8 mouse cellular contexts compared by ENCODE assay signal in genomic region chr11:102780271-102780985, GRCm38 (mm10). TPM values are rescaled to one million over a fixed set of nuclear protein-coding genes. Genes with fewer than 3 reads are reported as not detected.
A peak's percentile ranks its signal among the peaks of the same experiment; 100 is the strongest.
DNase-seq lines count a peak whose midpoint lies in the region; ATAC-seq lines count a peak whose summit lies in the region.
"Had no signal": no experiment of that assay in that cellular context is flagged by ENCODE, and none has a peak within 500 bp of the region (broad histone marks: within the 10 kb centered on the region; RNA-seq: fewer than 3 reads in every experiment).

No protein-coding gene starts in this region.

- no peaks in the 10 kb centered on the region for H3K27me3 ChIP-seq in midbrain, embryonic 15.5 days (replicated peaks)
- H3K27me3 ChIP-seq in midbrain, embryonic 16.5 days (ENCODE audit: control insufficient read depth, insufficient read depth, low read depth, low read length), result no peaks in the 10 kb centered on the region
- H3K27me3 ChIP-seq: embryonic facial prominence, embryonic 15.5 days had no signal

- DNase-seq in heart, adult 8-10 months (ENCODE audit: low spot score), result peak; percentile 77
- DNase-seq in kidney, postnatal 10 days, result peak; percentile 66
- no peak for DNase-seq in right cerebral cortex, postnatal 14 days
- no peak for DNase-seq in left cerebral cortex, adult 18-20 months (ENCODE audit: low spot score in 2 of 2)
- no peak for DNase-seq in ovary, postnatal 36 days (ENCODE audit: low spot score)

- peaks cover 12% of the 10 kb centered on the region; the same call in 1 of the 2 replicates for H3K36me3 ChIP-seq in midbrain, embryonic 15.5 days (replicated peaks)
- peaks cover 12% of the 10 kb centered on the region for H3K36me3 ChIP-seq in midbrain, embryonic 16.5 days (ENCODE audit: control insufficient read depth, insufficient read depth, low read length)

- 0 out of 2 replicates have a peak overlapping the region, but pooled peaks have one; percentile 4 for H3K9ac ChIP-seq in midbrain, embryonic 15.5 days
- no peak overlapping the region for H3K9ac ChIP-seq in midbrain, embryonic 16.5 days (ENCODE audit: low read depth, low read length)
- H3K9ac ChIP-seq: embryonic facial prominence, embryonic 15.5 days had no signal

- no peak overlapping the region for H3K27ac ChIP-seq in midbrain, embryonic 15.5 days
- H3K27ac ChIP-seq in midbrain, embryonic 16.5 days (ENCODE audit: low read length), result no peak overlapping the region
- H3K27ac ChIP-seq: embryonic facial prominence, embryonic 15.5 days had no signal

- no peak for ATAC-seq in midbrain, embryonic 15.5 days (replicated peaks)
- no peak for ATAC-seq in midbrain, embryonic 16.5 days

- no peaks in the 10 kb centered on the region for H3K9me3 ChIP-seq in midbrain, embryonic 15.5 days
- no peaks in the 10 kb centered on the region for H3K9me3 ChIP-seq in midbrain, embryonic 16.5 days (replicated peaks; ENCODE audit: control insufficient read depth, low read length, poor library complexity, severe bottlenecking)
- H3K9me3 ChIP-seq: embryonic facial prominence, embryonic 15.5 days had no signal

- H3K4me2 ChIP-seq in midbrain, embryonic 15.5 days, result no peak overlapping the region
- no peak overlapping the region for H3K4me2 ChIP-seq in midbrain, embryonic 16.5 days (ENCODE audit: low read length)
- H3K4me2 ChIP-seq: embryonic facial prominence, embryonic 15.5 days had no signal

- no peak overlapping the region for H3K4me3 ChIP-seq in midbrain, embryonic 15.5 days
- no peak overlapping the region for H3K4me3 ChIP-seq in midbrain, embryonic 16.5 days (ENCODE audit: low read depth, low read length)
- H3K4me3 ChIP-seq: embryonic facial prominence, embryonic 15.5 days had no signal

- H3K4me1 ChIP-seq in midbrain, embryonic 15.5 days, result peaks cover 18% of the 10 kb centered on the region
- peaks cover 13% of the 10 kb centered on the region for H3K4me1 ChIP-seq in midbrain, embryonic 16.5 days (ENCODE audit: control insufficient read depth, insufficient read depth, low read length)

- 51% methylated on average over 11 of the region's 11 CpGs for WGBS in midbrain, embryonic 15.5 days
- 53% methylated on average over 11 of the region's 11 CpGs for WGBS in midbrain, embryonic 16.5 days

RNA-seq across cellular contexts. Expression of gene Adam11, which starts 19.2 kb away (rescaled TPM):
- polyA plus RNA-seq in midbrain, embryonic 15.5 days (2015; fragmentation: Nextera tagmentation; extraction: Ambion mirVana), result 34.4 and 40.4 TPM in 2 replicates
- 32.2 and 34.9 TPM in 2 replicates for polyA plus RNA-seq in midbrain, embryonic 16.5 days (2015; fragmentation: Nextera tagmentation; extraction: Ambion mirVana)
- 1 to 10 TPM; 4.4 to 6.8 (median 6.0) TPM for total RNA-seq in heart, adult 8-10 months (2022)
- 100 to 1,000 TPM; 125 to 129 TPM for total RNA-seq in left cerebral cortex, adult 18-20 months (2021)

RNA-seq across cellular contexts. Expression of gene Gjc1, which starts 39.1 kb away (rescaled TPM):
- 36.9 TPM in 2 replicates for polyA plus RNA-seq in midbrain, embryonic 15.5 days (2015; fragmentation: Nextera tagmentation; extraction: Ambion mirVana)
- 25.8 and 28.2 TPM in 2 replicates for polyA plus RNA-seq in midbrain, embryonic 16.5 days (2015; fragmentation: Nextera tagmentation; extraction: Ambion mirVana)
- total RNA-seq in heart, adult 8-10 months (2022), result 10 to 100 TPM; 13.9 to 25.4 (median 20.5) TPM
- 1 to 10 TPM; 3.2 to 4.8 TPM for total RNA-seq in left cerebral cortex, adult 18-20 months (2021)

RNA-seq across cellular contexts. Expression of gene Higd1b, which starts 55.2 kb away (rescaled TPM):
- polyA plus RNA-seq in midbrain, embryonic 15.5 days (2015; fragmentation: Nextera tagmentation; extraction: Ambion mirVana), result 13.7 and 14.8 TPM in 2 replicates
- 15.7 and 19.3 TPM in 2 replicates for polyA plus RNA-seq in midbrain, embryonic 16.5 days (2015; fragmentation: Nextera tagmentation; extraction: Ambion mirVana)
- 10 to 100 TPM in 2 of 4 experiments, 1 to 10 TPM in 2; 6.3 to 15.9 (median 10.3) TPM for total RNA-seq in heart, adult 8-10 months (2022)
- total RNA-seq in left cerebral cortex, adult 18-20 months (2021), result 1 to 10 TPM; 2.0 to 7.4 TPM

Comparison
In these comparisons a context has a peak if more than half of its experiments do, and no peak if none do; other contexts are left out.
1. DNase-seq: peak in heart, adult 8-10 months (single experiment) and kidney, postnatal 10 days (single experiment); none in right cerebral cortex, postnatal 14 days (single experiment), left cerebral cortex, adult 18-20 months (0 of 2) and ovary, postnatal 36 days (single experiment).
2. RNA of gene Adam11, which starts 19.2 kb away (total RNA-seq): 125 to 129 TPM in left cerebral cortex, adult 18-20 months; 4.4 to 6.8 TPM in heart, adult 8-10 months; every median in the first group is over 10 times any median in the second.